Mouse (Mus musculus) lung, embryonic 14.5 days (tissue): ENCODE results near the gene Adamts18. TPM values are rescaled to one million over a fixed set of nuclear protein-coding genes. Genes with fewer than 3 reads are reported as not detected.

Experiments used
- ATAC-seq: fragments of 200-750 bp; cut with Nextera tagmentation; 2 replicates; pipeline ENCODE4 v1.8.0; 2017; ENCODE audit warnings: mild to moderate bottlenecking, moderate TSS enrichment, moderate library complexity; ENCODE audit not compliant: insufficient read depth
- DNase-seq: peaks from one replicate; pipeline ENCODE4 v3.0.0-alpha.2; 2015
- H3K27ac ChIP-seq: fragments of 300-500 bp; sonication (generic); 2 replicates; pipeline ENCODE4 v1.5.1; 2014; ENCODE audit warnings: low read depth, mild to moderate bottlenecking, moderate library complexity
- H3K27me3 ChIP-seq: fragments of 300-500 bp; sonication (generic); 2 replicates; pipeline ENCODE4 v1.6.1; 2014; ENCODE audit warnings: low read length, control low read depth; ENCODE audit not compliant: insufficient read depth
- H3K36me3 ChIP-seq: fragments of 300-500 bp; sonication (generic); 2 replicates; pipeline ENCODE4 v1.6.1; 2014; ENCODE audit warnings: control low read depth; ENCODE audit not compliant: insufficient read depth
- H3K4me1 ChIP-seq: fragments of 300-500 bp; sonication (generic); 2 replicates; pipeline ENCODE4 v1.6.1; 2014; ENCODE audit warnings: antibody characterized with exemption, control low read depth; ENCODE audit not compliant: insufficient read depth
- H3K4me2 ChIP-seq: fragments of 300-500 bp; sonication (generic); 2 replicates; pipeline ENCODE4 v1.6.1; 2014; ENCODE audit warnings: mild to moderate bottlenecking
- H3K4me3 ChIP-seq: fragments of 300-500 bp; sonication (generic); 2 replicates; pipeline ENCODE4 v1.5.1; 2014; ENCODE audit warnings: low read depth, low read length
- H3K9ac ChIP-seq: fragments of 300-500 bp; sonication (generic); 2 replicates; pipeline ENCODE4 v1.6.1; 2014
- H3K9me3 ChIP-seq: fragments of 300-500 bp; sonication (generic); 2 replicates; pipeline ENCODE4 v1.6.1; 2016; ENCODE audit warnings: low read depth, low read length, control low read depth
- CTCF ChIP-seq: IDR thresholded peaks from 2 replicates; pipeline ENCODE4 v1.5.1; 2016; ENCODE audit warnings: antibody characterized with exemption, low read depth
- WGBS: fragments of 180-500 bp; shearing (Covaris S2); extraction: QIAGEN DNeasy Blood & Tissue Kit; methylation state at CpG from one replicate; pipeline ENCODE4 v1.1.7; 2014; 5-methylcytosine and 5-hydroxymethylcytosine counted together
- polyA plus RNA-seq: library from polyadenylated mRNA; unstranded; fragments of >200 nt; fragmentation: Nextera tagmentation; extraction: Ambion mirVana; gene quantifications from 2 replicates; pipeline ENCODE4 v1.2.1, GENCODE M21; 2014

Adamts18 gene
- polyA plus RNA-seq, 1 experiment from 2014 or later: 13.1 TPM

DNA sequence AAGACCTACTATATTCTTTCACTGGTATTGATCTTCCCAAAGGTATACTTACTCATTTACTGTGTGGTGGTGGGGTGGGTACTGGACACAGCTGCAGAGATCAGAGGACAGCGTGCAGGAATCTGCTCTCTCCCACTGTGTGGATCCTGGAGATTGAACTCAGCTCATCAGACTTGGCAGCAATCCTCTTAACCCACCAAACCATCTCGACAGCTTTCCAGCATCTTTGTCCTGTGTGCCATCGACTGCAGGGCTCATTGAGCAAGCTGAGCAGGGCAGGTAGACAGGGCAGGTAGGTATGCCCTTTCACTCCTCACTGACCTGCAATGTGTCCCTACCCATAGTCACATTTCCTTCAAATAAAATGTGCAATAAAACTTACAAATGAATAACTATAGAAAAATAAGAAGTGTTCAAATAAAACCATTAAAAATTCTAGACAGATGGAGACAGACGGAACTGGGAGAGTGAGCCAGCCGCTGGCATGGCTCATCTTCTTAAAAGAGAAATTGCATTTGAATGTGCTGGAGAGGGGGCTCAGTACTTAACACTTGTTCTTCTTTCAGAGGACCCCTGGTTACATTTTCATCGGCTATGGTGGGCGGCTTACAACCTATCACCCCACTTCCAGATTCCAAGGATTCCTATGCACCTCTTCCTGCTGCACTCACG, 6.2 kb upstream of the Adamts18 start:
- Histone ChIP-seq H3K36me3 (no peaks in the 10 kb centered on the region), H3K9ac (no peak overlapping the region), H3K4me2 (no peak overlapping the region), H3K4me1 (no peaks in the 10 kb centered on the region), H3K4me3 (no peak overlapping the region), H3K27ac (no peak overlapping the region), H3K9me3 (no peaks in the 10 kb centered on the region), H3K27me3 (peaks cover 4% of the 10 kb centered on the region)
- ATAC-seq (no peak), DNase-seq (no peak)
- WGBS: 74% methylated on average over 8 of the region's 8 CpGs
- no peak for TF ChIP-seq CTCF

GRCm38 (mm10) chr8:113853714-113854113, 5.2 kb upstream of the Adamts18 start:
- no peak for TF ChIP-seq CTCF
- 77% methylated on average over 4 of the region's 4 CpGs for WGBS
- no peaks in the 10 kb centered on the region for H3K9me3 ChIP-seq
- no peak overlapping the region for H3K9ac ChIP-seq
- H3K4me3 ChIP-seq: no peak overlapping the region
- DNase-seq (no peak), ATAC-seq (no peak)
- no peaks in the 10 kb centered on the region for H3K36me3 ChIP-seq
- H3K27ac ChIP-seq: no peak overlapping the region
- H3K27me3 ChIP-seq: peaks cover 14% of the 10 kb centered on the region
- H3K4me1 ChIP-seq: no peaks in the 10 kb centered on the region
- H3K4me2 ChIP-seq: no peak overlapping the region

DNA sequence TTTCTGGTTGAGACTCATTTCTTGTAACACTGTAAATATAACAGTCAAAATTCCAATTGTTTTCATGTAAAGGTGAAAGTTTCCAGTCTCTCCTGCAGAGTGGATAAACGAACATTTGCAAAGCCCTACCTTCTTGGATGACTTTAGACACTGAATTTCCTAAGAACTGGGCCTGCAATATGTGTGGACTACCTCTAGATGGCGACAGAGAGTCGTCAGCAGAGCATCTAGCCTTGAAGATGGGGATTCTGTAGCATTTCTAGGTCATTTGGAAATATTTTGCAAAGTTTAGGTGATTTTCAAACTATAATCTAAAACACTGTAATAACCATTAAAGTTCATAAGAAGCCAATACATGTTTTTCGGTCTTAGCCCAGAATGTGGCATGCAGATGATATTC, 3.1 kb upstream of the Adamts18 start:
- DNase-seq (peak; percentile 64), ATAC-seq (no peak)
- peak; percentile 81 for TF ChIP-seq CTCF
- H3K36me3 ChIP-seq: no peaks in the 10 kb centered on the region
- H3K4me2 ChIP-seq: no peak overlapping the region
- 49% methylated on average over 4 of the region's 4 CpGs for WGBS
- H3K9me3 ChIP-seq: no peaks in the 10 kb centered on the region
- no peak overlapping the region for H3K9ac ChIP-seq
- no peaks in the 10 kb centered on the region for H3K4me1 ChIP-seq
- H3K27me3 ChIP-seq: peaks cover 35% of the 10 kb centered on the region
- no peak overlapping the region for H3K4me3 ChIP-seq
- no peak overlapping the region for H3K27ac ChIP-seq

- WGBS: under 1% methylated on average over 50 of the region's 50 CpGs
- Histone ChIP-seq H3K27me3 (peaks cover 36% of the 10 kb centered on the region), H3K36me3 (no peaks in the 10 kb centered on the region), H3K4me2 (peak overlapping the region; percentile 89), H3K9ac (peak overlapping the region; percentile 55), H3K9me3 (no peaks in the 10 kb centered on the region), H3K4me3 (peak overlapping the region; percentile 48), H3K4me1 (no peaks in the 10 kb centered on the region), H3K27ac (peak overlapping the region; percentile 65)
- ATAC-seq (peak; percentile 50), DNase-seq (no peak)
- TF ChIP-seq CTCF: no peak
Observed at GRCm38 (mm10) chr8:113848081-113848652, 371 bp downstream of the Adamts18 start.

DNA sequence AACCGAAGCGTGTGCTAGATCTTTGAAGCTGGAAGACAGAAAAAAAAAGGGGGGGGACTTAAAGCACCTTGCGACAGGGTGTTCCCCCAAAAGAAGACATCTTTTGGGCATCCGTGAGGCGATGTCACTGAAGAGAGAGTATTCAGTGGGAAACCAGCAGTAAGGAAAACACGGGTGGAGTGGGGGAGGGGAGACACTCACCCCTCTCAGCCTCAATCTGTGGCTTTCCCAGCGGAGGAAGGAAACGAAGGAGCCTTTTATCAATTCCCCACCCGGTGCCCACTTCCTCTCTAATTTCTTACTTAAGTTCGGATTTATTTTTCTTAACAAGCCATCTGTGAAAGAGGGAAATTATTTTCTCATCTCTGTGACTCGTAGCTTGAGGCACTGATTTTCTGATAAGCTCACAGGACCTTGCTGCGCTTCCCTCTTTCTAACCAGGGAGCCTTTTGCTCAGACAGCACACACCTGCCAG, 895 bp downstream of the Adamts18 start:
- H3K9me3 ChIP-seq: no peaks in the 10 kb centered on the region
- H3K27me3 ChIP-seq: peaks cover 36% of the 10 kb centered on the region
- no peaks in the 10 kb centered on the region for H3K4me1 ChIP-seq
- DNase-seq (peak; percentile 11), ATAC-seq (no peak)
- peak overlapping the region; percentile 89 for H3K4me2 ChIP-seq
- 13% methylated on average over 12 of the region's 12 CpGs for WGBS
- H3K9ac ChIP-seq: peak overlapping the region; percentile 55
- H3K27ac ChIP-seq: no peak overlapping the region
- no peaks in the 10 kb centered on the region for H3K36me3 ChIP-seq
- peak overlapping the region; percentile 48 for H3K4me3 ChIP-seq
- no peak for TF ChIP-seq CTCF

GRCm38 (mm10) chr8:113846669-113847068, 1.9 kb downstream of the Adamts18 start:
- H3K4me3 ChIP-seq: no peak overlapping the region
- ATAC-seq (no peak), DNase-seq (no peak)
- H3K36me3 ChIP-seq: no peaks in the 10 kb centered on the region
- WGBS: 67% methylated on average over 5 of the region's 5 CpGs
- H3K27me3 ChIP-seq: peaks cover 36% of the 10 kb centered on the region
- no peak overlapping the region for H3K9ac ChIP-seq
- no peaks in the 10 kb centered on the region for H3K9me3 ChIP-seq
- H3K27ac ChIP-seq: no peak overlapping the region
- TF ChIP-seq CTCF: no peak
- H3K4me2 ChIP-seq: peak overlapping the region; percentile 89
- no peaks in the 10 kb centered on the region for H3K4me1 ChIP-seq

GRCm38 (mm10) chr8:113844801-113845301, 3.7 kb downstream of the Adamts18 start:
- H3K36me3 ChIP-seq: no peaks in the 10 kb centered on the region
- H3K9me3 ChIP-seq: no peaks in the 10 kb centered on the region
- H3K4me2 ChIP-seq: peak overlapping the region; percentile 32
- WGBS: 18% methylated on average over 20 of the region's 20 CpGs
- no peak overlapping the region for H3K27ac ChIP-seq
- H3K4me3 ChIP-seq: no peak overlapping the region
- TF ChIP-seq CTCF: no peak
- H3K9ac ChIP-seq: no peak overlapping the region
- no peaks in the 10 kb centered on the region for H3K4me1 ChIP-seq
- peaks cover 33% of the 10 kb centered on the region for H3K27me3 ChIP-seq
- ATAC-seq: no peak
- peak; percentile 44 for DNase-seq
